ENCODE assay signal across 17 mouse cellular contexts in the genomic region with DNA sequence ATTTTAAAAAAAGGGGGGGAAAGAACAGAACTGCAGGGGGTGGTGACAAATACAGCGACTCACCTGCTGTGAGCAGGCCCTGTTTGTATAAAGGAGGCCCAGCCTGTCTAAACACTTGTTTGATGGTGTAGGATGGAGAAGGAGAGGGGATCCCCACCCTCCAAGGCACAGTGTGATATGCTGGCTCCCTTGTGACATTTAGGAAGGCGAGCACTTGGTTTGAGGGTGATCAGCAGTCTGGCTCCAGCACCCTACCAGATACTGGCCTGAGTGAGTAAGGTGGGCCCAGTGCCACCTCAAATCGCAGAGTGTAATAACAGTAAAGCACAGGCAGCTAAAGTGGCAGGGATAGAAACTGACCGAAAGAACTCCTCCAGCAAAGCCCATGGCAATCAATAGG.
DNase-seq lines count a peak whose midpoint lies in the region; ATAC-seq and TF ChIP-seq lines count a peak whose summit lies in the region.
"Had no signal": no experiment of that assay in that cellular context is flagged by ENCODE, and none has a peak within 500 bp of the region (broad histone marks: within the 10 kb centered on the region; RNA-seq: fewer than 3 reads in every experiment).

No protein-coding gene starts in this region.

- no peak for TF ChIP-seq CTCF in gastrocnemius, adult 2 months (IDR thresholded peaks at IDR 0.05)

- H3K9me3 ChIP-seq in embryonic facial prominence, embryonic 10.5 days = no peaks in the 10 kb centered on the region
- H3K9me3 ChIP-seq in intestine, embryonic 15.5 days = no peaks in the 10 kb centered on the region
- H3K9me3 ChIP-seq in heart, embryonic 12.5 days (replicated peaks) = no peaks in the 10 kb centered on the region
- H3K9me3 ChIP-seq: embryonic facial prominence, embryonic 13.5 days; limb, embryonic 15.5 days; midbrain, embryonic 15.5 days had no signal

- 75% methylated on average over 4 of the region's 4 CpGs for WGBS in embryonic facial prominence, embryonic 10.5 days
- 64% methylated on average over 4 of the region's 4 CpGs for WGBS in intestine, embryonic 15.5 days
- 78% methylated on average over 4 of the region's 4 CpGs for WGBS in heart, embryonic 12.5 days

- H3K36me3 ChIP-seq in embryonic facial prominence, embryonic 10.5 days (replicated peaks) = no peaks in the 10 kb centered on the region
- no peaks in the 10 kb centered on the region for H3K36me3 ChIP-seq in intestine, embryonic 15.5 days
- H3K36me3 ChIP-seq in heart, embryonic 12.5 days = no peaks in the 10 kb centered on the region
- H3K36me3 ChIP-seq: embryonic facial prominence, embryonic 13.5 days; limb, embryonic 15.5 days; midbrain, embryonic 15.5 days had no signal

- intact Hi-C loops in gastrocnemius, adult 2 months (cut with DNase I) = loop anchor here (10.0 kb wide), 1 partner anchor 307 kb away; no protein-coding TSS in a partner anchor

- H3K9ac ChIP-seq in intestine, embryonic 15.5 days = no peak overlapping the region
- H3K9ac ChIP-seq in heart, embryonic 12.5 days = no peak overlapping the region
- H3K9ac ChIP-seq: embryonic facial prominence, embryonic 13.5 days; limb, embryonic 15.5 days; midbrain, embryonic 15.5 days had no signal

- H3K4me1 ChIP-seq in embryonic facial prominence, embryonic 10.5 days = peaks cover 33% of the 10 kb centered on the region
- H3K4me1 ChIP-seq in intestine, embryonic 15.5 days (replicated peaks) = no peaks in the 10 kb centered on the region
- peaks cover 33% of the 10 kb centered on the region for H3K4me1 ChIP-seq in heart, embryonic 12.5 days (replicated peaks)

- no peak overlapping the region for H3K4me2 ChIP-seq in intestine, embryonic 15.5 days (replicated peaks)
- no peak overlapping the region for H3K4me2 ChIP-seq in heart, embryonic 12.5 days
- H3K4me2 ChIP-seq: embryonic facial prominence, embryonic 13.5 days; limb, embryonic 15.5 days; midbrain, embryonic 15.5 days had no signal

- no peaks in the 10 kb centered on the region for H3K27me3 ChIP-seq in embryonic facial prominence, embryonic 10.5 days (replicated peaks; ENCODE audit: low read depth, poor library complexity, severe bottlenecking)
- no peaks in the 10 kb centered on the region for H3K27me3 ChIP-seq in intestine, embryonic 15.5 days (replicated peaks)
- H3K27me3 ChIP-seq in heart, embryonic 12.5 days (replicated peaks) = no peaks in the 10 kb centered on the region
- H3K27me3 ChIP-seq: embryonic facial prominence, embryonic 13.5 days; limb, embryonic 15.5 days; midbrain, embryonic 15.5 days had no signal

- H3K27ac ChIP-seq in gastrocnemius, adult 2 months = peak overlapping the region; percentile 65
- no peak overlapping the region for H3K27ac ChIP-seq in embryonic facial prominence, embryonic 10.5 days (replicated peaks)
- H3K27ac ChIP-seq in intestine, embryonic 15.5 days = no peak overlapping the region
- no peak overlapping the region for H3K27ac ChIP-seq in heart, embryonic 12.5 days (ENCODE audit: poor library complexity, severe bottlenecking)
- H3K27ac ChIP-seq: embryonic facial prominence, embryonic 13.5 days; limb, embryonic 15.5 days; midbrain, embryonic 15.5 days had no signal

- H3K4me3 ChIP-seq in gastrocnemius, adult 2 months = no peak overlapping the region
- H3K4me3 ChIP-seq in embryonic facial prominence, embryonic 10.5 days = no peak overlapping the region
- no peak overlapping the region for H3K4me3 ChIP-seq in intestine, embryonic 15.5 days (replicated peaks)
- H3K4me3 ChIP-seq in heart, embryonic 12.5 days = no peak overlapping the region
- H3K4me3 ChIP-seq: embryonic facial prominence, embryonic 13.5 days; limb, embryonic 15.5 days; midbrain, embryonic 15.5 days; myocyte had no signal

- no peak for ATAC-seq in intestine, embryonic 15.5 days
- no peak for ATAC-seq in heart, embryonic 12.5 days (ENCODE audit: insufficient number of reproducible peaks, low FRiP score)
- ATAC-seq: midbrain, embryonic 15.5 days had no signal

- peak; percentile 35 for DNase-seq in gastrocnemius, adult 2 months
- DNase-seq in gastrocnemius, postnatal 25 days = no peak
- DNase-seq in kidney, adult 9 months = peak; percentile 14
- DNase-seq in kidney, postnatal 14 days = no peak
- peak; percentile 8 for DNase-seq in embryonic facial prominence, embryonic 10.5 days (ENCODE audit: low spot score)
- DNase-seq in induced T-regulatory cell, adult 2 months (ENCODE audit: low read depth) = peak; percentile 41
- DNase-seq: cerebellum, adult 8-10 months; lung, postnatal 10 days; right cerebral cortex, postnatal 25 days; thymus, adult 18-20 months; thymus, postnatal 4 days had no signal

Comparison
In these comparisons a context has a peak if more than half of its experiments do, and no peak if none do; other contexts are left out.
1. DNase-seq: peak in gastrocnemius, adult 2 months (single experiment), kidney, adult 9 months (single experiment), embryonic facial prominence, embryonic 10.5 days (single experiment) and induced T-regulatory cell, adult 2 months (single experiment); none in gastrocnemius, postnatal 25 days (single experiment) and kidney, postnatal 14 days (single experiment).